Mouse (Mus musculus) embryonic facial prominence, embryonic 15.5 days (tissue): ENCODE measurements around the gene Alg1. TPM values are rescaled to one million over a fixed set of nuclear protein-coding genes. Genes with fewer than 3 reads are reported as not detected.

Experiments used
- ATAC-seq: fragments of 200-750 bp; cut with Nextera tagmentation; 2 replicates; pipeline ENCODE4 v1.8.0; 2017; ENCODE audit warnings: low read depth, moderate TSS enrichment; ENCODE audit not compliant: insufficient number of reproducible peaks, low FRiP score, low TSS enrichment
- H3K27ac ChIP-seq: fragments of 300-500 bp; sonication (generic); replicated peaks from 2 replicates; pipeline ENCODE4 v1.5.1; 2015; ENCODE audit warnings: mild to moderate bottlenecking, inconsistent platforms
- H3K27me3 ChIP-seq: fragments of 300-500 bp; sonication (generic); 2 replicates; pipeline ENCODE4 v1.6.1; 2015; ENCODE audit warnings: inconsistent platforms
- H3K36me3 ChIP-seq: fragments of 300-500 bp; sonication (generic); 2 replicates; pipeline ENCODE4 v1.6.1; 2015; ENCODE audit warnings: mild to moderate bottlenecking, inconsistent platforms
- H3K4me1 ChIP-seq: fragments of 300-500 bp; sonication (generic); 2 replicates; pipeline ENCODE4 v1.6.1; 2015; ENCODE audit warnings: inconsistent platforms
- H3K4me2 ChIP-seq: fragments of 300-500 bp; sonication (generic); replicated peaks from 2 replicates; pipeline ENCODE4 v1.6.1; 2015; ENCODE audit warnings: mild to moderate bottlenecking, inconsistent platforms
- H3K4me3 ChIP-seq: fragments of 300-500 bp; sonication (generic); replicated peaks from 2 replicates; pipeline ENCODE4 v1.5.1; 2015; ENCODE audit warnings: mild to moderate bottlenecking, inconsistent platforms
- H3K9ac ChIP-seq: fragments of 300-500 bp; sonication (generic); 2 replicates; pipeline ENCODE4 v1.6.1; 2015; ENCODE audit warnings: inconsistent platforms
- H3K9me3 ChIP-seq: fragments of 300-500 bp; sonication (generic); replicated peaks from 2 replicates; pipeline ENCODE4 v1.6.1; 2016; ENCODE audit warnings: inconsistent platforms
- WGBS: fragments of 180-500 bp; shearing (Covaris S2); methylation state at CpG from one replicate; pipeline ENCODE4 v1.1.7; 2015; 5-methylcytosine and 5-hydroxymethylcytosine counted together
- polyA plus RNA-seq: library from polyadenylated mRNA; unstranded; fragments of >200 nt; fragmentation: Nextera tagmentation; extraction: Ambion mirVana; gene quantifications from 2 replicates; pipeline ENCODE4 v1.2.1, GENCODE M21; 2015

The Alg1 gene
- 36.2 and 38.5 TPM in 2 replicates for polyA plus RNA-seq

DNA sequence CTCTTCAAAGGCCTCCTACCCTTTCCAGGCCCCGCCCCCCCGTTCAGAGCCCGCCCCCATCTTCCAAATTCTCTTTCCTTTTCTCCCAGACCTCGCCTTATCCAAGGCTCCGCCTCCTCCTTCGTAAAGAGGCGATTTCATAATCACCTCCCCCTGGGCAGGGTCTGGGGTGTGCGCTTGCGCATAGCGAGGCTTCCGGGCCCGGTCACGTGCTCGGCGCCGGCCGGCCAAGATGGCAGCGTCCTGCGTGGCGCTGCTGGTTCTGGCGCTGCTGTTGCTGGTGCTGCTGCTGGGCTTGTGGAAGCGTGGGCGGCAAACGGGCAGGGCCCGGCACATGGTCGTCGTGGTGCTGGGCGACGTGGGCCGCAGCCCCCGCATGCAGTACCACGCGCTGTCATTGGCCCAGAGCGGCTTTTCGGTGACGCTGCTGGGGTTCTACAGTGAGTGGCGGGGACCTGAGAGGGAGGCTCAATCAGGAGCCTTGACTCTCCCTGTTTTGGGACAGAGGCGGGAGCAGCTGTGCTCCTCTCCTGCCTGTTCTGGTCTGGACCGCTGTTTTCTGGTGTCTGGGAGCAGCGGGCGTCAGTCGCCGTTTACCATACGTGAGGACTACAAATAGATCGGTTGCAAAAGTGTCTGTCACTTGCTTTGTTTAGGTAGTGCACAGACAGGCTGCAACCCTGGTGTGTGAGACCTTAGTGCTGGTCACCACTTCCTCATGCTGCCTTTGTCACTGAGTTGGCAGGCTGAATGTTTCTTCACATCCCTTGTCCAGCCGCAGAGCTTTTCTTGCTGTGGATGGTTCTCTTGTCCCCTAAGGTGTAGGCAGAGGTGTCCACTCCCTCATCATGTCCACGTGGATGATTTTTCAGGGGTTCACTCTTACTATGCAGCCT is at the start of gene Alg1:
Gene Alg1, plus strand, starts transcription at position 204 of the 896 bp plus-strand sequence.
- peak within 1 kb of the TSS; percentile 71; the same call in 1 of the 2 replicates for H3K27ac ChIP-seq
- peak; percentile 94 for ATAC-seq
- 1% methylated on average over 47 of the region's 47 CpGs for WGBS

DNA sequence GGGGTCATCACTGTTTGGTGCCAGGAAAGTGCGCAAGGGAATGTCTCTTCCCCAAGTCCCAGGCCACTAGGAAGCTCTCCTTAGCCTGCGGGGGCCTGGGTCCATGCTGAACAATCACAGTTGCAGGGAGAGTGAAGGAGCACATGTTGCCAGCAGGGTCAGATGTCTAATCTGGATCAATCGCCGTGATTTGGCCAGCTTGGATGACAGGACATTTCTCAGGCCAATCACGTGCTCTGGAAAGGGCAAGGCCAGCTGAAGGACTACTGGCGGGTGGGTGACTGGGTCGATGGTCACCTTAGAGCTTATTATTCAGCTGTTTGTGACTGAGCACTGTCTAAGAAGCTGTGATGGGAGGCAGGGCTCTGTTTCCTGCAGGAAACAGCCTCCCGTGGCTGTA is 49.3 kb upstream of the Alg1 start:
- H3K9me3 ChIP-seq: no peaks in the 10 kb centered on the region
- H3K4me3 ChIP-seq: no peak overlapping the region
- H3K36me3 ChIP-seq: no peaks in the 10 kb centered on the region
- no peaks in the 10 kb centered on the region for H3K4me1 ChIP-seq
- H3K27ac ChIP-seq: no peak overlapping the region
- no peak for ATAC-seq
- H3K27me3 ChIP-seq: no peaks in the 10 kb centered on the region; the same call in 1 of the 2 replicates
- WGBS: 59% methylated on average over 8 of the region's 8 CpGs
- H3K9ac ChIP-seq: no peak overlapping the region
- no peak overlapping the region for H3K4me2 ChIP-seq

More for the DNA sequence above, at the start of gene Alg1:
- no peaks in the 10 kb centered on the region for H3K9me3 ChIP-seq
- H3K4me3 ChIP-seq: peak within 1 kb of the TSS; percentile 91
- peaks cover 10% of the 10 kb centered on the region for H3K4me1 ChIP-seq
- peak within 1 kb of the TSS; percentile 43 for H3K9ac ChIP-seq
- peak within 1 kb of the TSS; percentile 82 for H3K4me2 ChIP-seq
- no peaks in the 10 kb centered on the region for H3K27me3 ChIP-seq
- H3K36me3 ChIP-seq: no peaks in the 10 kb centered on the region

DNA sequence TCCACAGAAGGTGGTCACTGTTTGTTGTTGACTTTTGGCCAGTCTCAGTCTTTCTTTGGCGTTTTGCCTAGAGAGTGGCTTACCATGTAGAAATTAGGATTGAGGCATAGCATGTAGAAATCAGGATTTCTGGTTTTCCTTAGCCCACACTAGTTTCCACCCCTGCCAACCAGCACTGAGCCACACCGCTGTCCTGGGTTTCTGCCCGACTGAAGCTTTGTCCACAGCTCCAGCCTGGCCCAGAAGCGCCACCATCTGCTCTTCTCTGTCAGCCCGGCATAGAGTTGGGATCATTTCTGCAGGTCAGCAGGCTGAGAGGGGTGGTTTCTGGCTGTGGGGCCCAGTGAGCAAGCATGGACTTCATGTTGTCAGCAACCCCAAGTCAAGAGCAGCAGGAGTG is 48.5 kb upstream of the Alg1 start:
- Histone ChIP-seq H3K27ac (no peak overlapping the region), H3K4me3 (no peak overlapping the region), H3K36me3 (no peaks in the 10 kb centered on the region), H3K4me1 (no peaks in the 10 kb centered on the region), H3K4me2 (no peak overlapping the region), H3K9me3 (no peaks in the 10 kb centered on the region), H3K27me3 (no peaks in the 10 kb centered on the region; the same call in 1 of the 2 replicates), H3K9ac (no peak overlapping the region)
- ATAC-seq: no peak
- 79% methylated on average over 5 of the region's 5 CpGs for WGBS

DNA sequence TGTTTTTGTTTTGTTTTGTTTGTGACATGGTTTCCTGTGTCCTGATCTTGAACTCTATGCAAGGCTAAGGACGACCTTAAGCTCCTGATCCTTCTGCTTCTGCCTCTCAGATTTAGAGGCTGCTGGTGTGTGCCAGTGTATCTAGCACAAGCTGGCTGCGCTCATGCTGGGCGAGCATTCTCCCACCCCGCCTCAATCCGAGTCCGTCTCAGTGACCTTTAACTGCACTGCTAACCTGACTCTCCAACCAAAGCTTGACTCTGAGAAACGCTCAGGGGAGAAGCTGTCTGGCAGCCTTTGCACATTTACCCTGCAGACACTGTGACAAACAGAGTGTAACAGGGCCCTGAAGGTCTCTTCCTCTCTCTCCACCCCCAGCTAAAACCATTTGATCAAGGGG is 47.7 kb upstream of the Alg1 start:
- no peak overlapping the region for H3K4me3 ChIP-seq
- WGBS: 59% methylated on average over 7 of the region's 7 CpGs

DNA sequence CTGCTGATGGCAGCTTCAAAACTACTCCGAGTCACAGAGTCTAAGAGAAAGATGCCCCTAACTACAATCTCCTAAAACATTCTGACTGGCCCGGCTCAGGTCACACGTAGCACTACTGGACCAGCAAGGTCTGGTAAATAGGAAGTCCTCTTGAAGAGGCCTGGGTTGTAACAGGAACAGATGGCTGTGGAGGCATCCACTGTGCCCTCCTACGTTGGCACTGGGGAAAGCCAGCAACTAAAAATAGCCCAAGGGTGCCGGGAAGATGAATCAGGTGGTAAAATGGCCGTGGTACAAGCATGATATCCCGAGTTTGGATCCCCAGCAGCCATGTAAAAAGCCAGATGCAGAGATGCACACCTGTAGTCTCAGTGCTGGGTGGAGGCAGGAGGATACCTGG is 47.2 kb upstream of the Alg1 start:
- Histone ChIP-seq H3K27me3 (no peaks in the 10 kb centered on the region; the same call in 1 of the 2 replicates), H3K36me3 (no peaks in the 10 kb centered on the region), H3K4me3 (no peak overlapping the region), H3K9ac (no peak overlapping the region), H3K4me1 (no peaks in the 10 kb centered on the region), H3K4me2 (no peak overlapping the region), H3K27ac (no peak overlapping the region), H3K9me3 (no peaks in the 10 kb centered on the region)
- WGBS: 67% methylated on average over 7 of the region's 7 CpGs
- ATAC-seq: no peak

More for the DNA sequence above, 47.7 kb upstream of the Alg1 start:
- no peaks in the 10 kb centered on the region; the same call in 1 of the 2 replicates for H3K27me3 ChIP-seq
- no peak overlapping the region for H3K9ac ChIP-seq
- no peaks in the 10 kb centered on the region for H3K9me3 ChIP-seq
- H3K36me3 ChIP-seq: no peaks in the 10 kb centered on the region
- no peak overlapping the region for H3K27ac ChIP-seq
- no peak for ATAC-seq
- no peak overlapping the region for H3K4me2 ChIP-seq
- H3K4me1 ChIP-seq: no peaks in the 10 kb centered on the region

DNA sequence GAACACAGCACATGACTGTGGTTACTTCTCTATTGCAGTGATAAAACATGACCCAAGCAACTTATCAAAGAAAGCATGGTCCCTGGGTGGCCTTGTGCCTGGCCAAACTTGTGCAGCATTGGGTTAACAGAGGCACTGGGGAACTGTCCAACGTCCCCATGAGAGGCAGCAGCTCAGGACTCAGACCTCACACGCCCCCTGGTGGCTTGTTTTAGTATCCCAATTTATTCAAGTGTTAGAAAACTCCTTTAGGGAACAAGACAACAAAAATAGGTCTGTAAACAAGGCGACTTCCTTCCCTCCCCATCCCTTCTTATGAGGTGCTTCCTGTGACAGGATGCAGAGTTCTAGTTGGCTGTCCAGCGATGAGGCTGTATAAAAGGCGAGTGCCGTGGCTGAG is 38.3 kb upstream of the Alg1 start:
- Histone ChIP-seq H3K27me3 (no peaks in the 10 kb centered on the region), H3K9ac (no peak overlapping the region), H3K4me2 (no peak overlapping the region), H3K27ac (no peak overlapping the region), H3K4me3 (no peak overlapping the region), H3K4me1 (no peaks in the 10 kb centered on the region), H3K9me3 (no peaks in the 10 kb centered on the region), H3K36me3 (peaks cover 12% of the 10 kb centered on the region)
- no peak for ATAC-seq
- 23% methylated on average over 6 of the region's 6 CpGs for WGBS

DNA sequence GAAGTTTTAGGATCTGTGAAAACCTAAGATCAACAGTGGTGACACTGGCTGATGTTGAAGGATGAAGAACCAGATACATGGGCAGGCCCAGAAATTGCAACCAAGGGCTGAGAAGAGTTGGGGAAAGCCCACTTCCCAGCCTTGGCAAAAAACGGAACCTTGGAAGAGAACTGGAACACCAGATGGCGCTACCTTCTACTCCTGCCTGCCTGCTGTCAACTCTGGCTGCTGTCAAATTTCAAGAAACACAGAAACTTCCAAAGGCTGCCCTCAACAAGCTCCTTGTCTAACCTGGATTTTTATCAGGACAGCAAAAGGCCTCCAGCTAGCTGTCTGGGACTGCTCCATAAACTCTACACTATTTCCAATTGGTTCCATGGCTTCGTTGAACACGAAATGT is 30.7 kb upstream of the Alg1 start:
- no peak for ATAC-seq
- Histone ChIP-seq H3K9me3 (no peaks in the 10 kb centered on the region), H3K4me1 (peaks cover 12% of the 10 kb centered on the region), H3K4me2 (peak overlapping the region; percentile 94), H3K27ac (no peak overlapping the region), H3K4me3 (peak overlapping the region; percentile 79), H3K9ac (no peak overlapping the region), H3K36me3 (peaks cover 15% of the 10 kb centered on the region), H3K27me3 (no peaks in the 10 kb centered on the region)
- 13% methylated on average over 4 of the region's 4 CpGs for WGBS

DNA sequence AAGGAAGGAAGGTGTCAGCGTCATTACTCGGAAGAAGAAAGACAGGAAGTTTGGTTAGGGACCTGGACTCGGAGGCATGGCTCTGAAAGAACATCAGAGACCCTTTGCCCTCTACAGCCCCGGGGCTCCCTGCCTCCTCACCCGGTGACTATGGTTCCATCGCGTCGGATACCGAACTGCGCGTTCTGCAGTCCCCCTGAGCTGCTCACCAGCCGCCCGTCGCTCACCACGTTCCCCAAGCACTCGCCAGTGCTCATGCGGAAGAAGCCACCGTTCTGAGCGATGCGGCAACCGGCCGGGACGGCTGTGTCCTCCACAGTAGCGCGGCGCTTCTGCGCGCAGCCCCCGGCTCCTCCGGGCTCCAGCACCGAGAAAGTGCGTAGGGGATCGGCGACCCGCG is 30.2 kb upstream of the Alg1 start:
- Histone ChIP-seq H3K4me3 (peak overlapping the region; percentile 79), H3K36me3 (peaks cover 15% of the 10 kb centered on the region), H3K9ac (peak overlapping the region; percentile 37; the same call in 1 of the 2 replicates), H3K27me3 (no peaks in the 10 kb centered on the region), H3K27ac (no peak overlapping the region), H3K9me3 (no peaks in the 10 kb centered on the region), H3K4me2 (peak overlapping the region; percentile 94), H3K4me1 (peaks cover 12% of the 10 kb centered on the region)
- ATAC-seq: no peak
- WGBS: under 1% methylated on average over 36 of the region's 36 CpGs

DNA sequence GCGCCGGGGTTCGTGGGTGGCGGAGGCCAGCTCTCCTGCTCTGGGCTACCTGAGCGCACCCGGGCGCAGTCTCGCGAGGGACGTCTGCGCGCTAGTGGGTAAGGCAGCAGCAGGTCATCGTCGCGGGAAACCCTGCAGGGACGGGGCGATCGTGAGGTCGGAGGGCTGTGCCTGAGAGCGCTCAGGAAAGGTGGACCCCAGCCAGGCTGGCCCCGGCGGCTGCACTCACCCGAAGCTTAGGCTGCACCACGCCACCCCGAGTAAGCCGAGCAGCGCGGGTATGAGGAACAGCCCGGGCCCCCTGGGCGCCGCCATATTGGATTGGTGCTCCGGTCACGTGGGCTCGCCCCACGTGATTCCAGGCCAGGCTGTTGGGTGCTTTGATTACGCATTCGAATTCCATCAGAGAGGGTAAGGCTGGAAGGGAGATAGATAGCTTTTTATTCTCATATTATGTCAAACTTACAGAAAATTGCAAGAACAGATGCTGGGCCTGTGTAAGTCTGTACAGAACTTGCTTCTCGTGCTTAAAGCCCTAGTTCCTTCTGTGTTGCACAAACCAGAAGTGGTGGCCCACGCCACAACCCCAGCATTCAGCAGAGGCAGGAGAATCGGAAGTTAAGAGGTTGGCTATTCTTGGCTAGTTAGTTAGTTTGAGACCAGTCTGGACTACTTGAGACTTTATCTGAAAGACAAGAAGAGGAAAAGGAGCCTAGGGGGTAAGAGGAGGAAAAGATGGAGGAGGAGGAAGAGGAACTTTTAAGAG is 29.6 kb upstream of the Alg1 start, which contains the start of gene Nagpa:
Gene Nagpa, minus strand, starts transcription at position 345 of the 766 bp plus-strand sequence.
- WGBS: 4% methylated on average over 40 of the region's 40 CpGs
- Histone ChIP-seq H3K9ac (peak within 1 kb of the TSS; percentile 37), H3K4me1 (peaks cover 12% of the 10 kb centered on the region), H3K27me3 (no peaks in the 10 kb centered on the region), H3K9me3 (no peaks in the 10 kb centered on the region), H3K4me3 (peak within 1 kb of the TSS; percentile 79), H3K36me3 (peaks cover 10% of the 10 kb centered on the region), H3K27ac (no peak within 1 kb of the TSS), H3K4me2 (peak within 1 kb of the TSS; percentile 94)
- peak; percentile 84 for ATAC-seq

DNA sequence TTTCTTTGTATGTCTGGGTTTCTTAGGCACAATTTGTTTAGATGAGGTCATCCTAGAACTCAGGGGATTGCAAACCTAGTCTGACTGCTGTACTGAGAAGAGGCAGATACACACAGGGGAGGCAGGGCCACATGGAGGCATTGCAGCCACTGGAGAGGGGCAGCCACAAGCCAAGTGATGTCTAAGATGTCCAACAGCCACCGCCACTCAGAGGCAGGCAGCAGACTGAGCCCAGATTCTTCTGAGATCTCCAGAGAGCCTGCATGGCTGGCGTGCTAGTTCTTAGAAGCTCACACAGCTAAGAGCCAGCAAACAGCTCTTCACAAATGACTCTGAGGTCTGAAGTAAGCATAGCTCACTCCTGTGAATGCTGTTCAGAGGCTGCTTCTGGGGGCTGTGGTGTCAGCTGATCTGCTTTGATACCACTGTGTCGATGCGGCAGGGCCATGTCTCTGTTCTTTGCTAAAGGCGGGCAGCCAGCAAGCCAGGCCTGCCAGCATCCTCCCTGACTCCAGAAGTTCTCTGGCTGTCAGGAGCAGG is 27.9 kb upstream of the Alg1 start:
- 80% methylated on average over 5 of the region's 5 CpGs for WGBS
- no peak overlapping the region for H3K4me3 ChIP-seq
- H3K4me2 ChIP-seq: no peak overlapping the region
- no peak overlapping the region for H3K9ac ChIP-seq
- no peak for ATAC-seq
- H3K9me3 ChIP-seq: no peaks in the 10 kb centered on the region
- H3K27me3 ChIP-seq: 0 out of 2 replicates have a peak, but pooled peaks cover 7% of the 10 kb centered on the region
- H3K36me3 ChIP-seq: peaks cover 5% of the 10 kb centered on the region; the same call in 1 of the 2 replicates
- H3K4me1 ChIP-seq: peaks cover 12% of the 10 kb centered on the region
- no peak overlapping the region for H3K27ac ChIP-seq

DNA sequence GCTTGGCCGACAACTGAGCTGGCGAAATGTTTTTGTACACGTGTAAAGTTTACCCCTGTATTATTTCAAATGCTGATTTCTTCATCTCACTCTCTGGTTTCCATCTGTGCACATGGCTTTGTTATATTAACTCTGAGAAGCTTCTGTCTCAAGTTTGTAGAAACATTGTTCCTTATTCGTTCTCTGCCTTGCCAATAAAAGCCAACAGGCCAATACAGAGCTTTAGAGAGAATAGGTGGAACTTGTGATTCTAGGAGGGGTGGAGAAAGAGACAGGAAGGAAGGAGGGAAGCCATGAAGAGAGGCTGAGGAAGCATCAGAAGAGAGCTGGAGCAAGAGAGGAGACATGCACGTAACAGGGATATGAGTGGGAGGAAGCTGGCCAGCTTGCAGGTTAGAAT is 27.4 kb upstream of the Alg1 start:
- no peaks in the 10 kb centered on the region; the same call in 1 of the 2 replicates for H3K36me3 ChIP-seq
- no peak overlapping the region for H3K4me2 ChIP-seq
- H3K27me3 ChIP-seq: 0 out of 2 replicates have a peak, but pooled peaks cover 7% of the 10 kb centered on the region
- peaks cover 12% of the 10 kb centered on the region for H3K4me1 ChIP-seq
- H3K9ac ChIP-seq: no peak overlapping the region
- WGBS: 64% methylated on average over 5 of the region's 5 CpGs
- H3K27ac ChIP-seq: no peak overlapping the region
- no peak for ATAC-seq
- no peaks in the 10 kb centered on the region for H3K9me3 ChIP-seq
- no peak overlapping the region for H3K4me3 ChIP-seq
